Mouse (Mus musculus) ES-Bruce4 (cell line): Measurements from ENCODE around the gene Rab26. TPM values are rescaled to one million over a fixed set of nuclear protein-coding genes. Genes with fewer than 3 reads are reported as not detected.

ENCODE experiments used
- H3K27ac ChIP-seq: 2 replicates; pipeline ENCODE4 v1.5.1; 2012; ENCODE audit warnings: low read length, inconsistent platforms; ENCODE audit not compliant: insufficient read depth
- H3K27me3 ChIP-seq: 2 replicates; pipeline ENCODE4 v1.6.1; 2012; ENCODE audit warnings: mild to moderate bottlenecking, low read length, inconsistent platforms; ENCODE audit not compliant: control insufficient read depth, poor library complexity, insufficient read depth, severe bottlenecking
- H3K36me3 ChIP-seq: 2 replicates; pipeline ENCODE4 v1.6.1; 2012; ENCODE audit warnings: inconsistent platforms, mild to moderate bottlenecking, low read length, moderate library complexity; ENCODE audit not compliant: control insufficient read depth, poor library complexity, insufficient read depth, severe bottlenecking
- H3K4me1 ChIP-seq: one replicate; pipeline ENCODE4 v1.8.1; 2011; ENCODE audit warnings: low read length; ENCODE audit not compliant: control insufficient read depth, insufficient read depth
- H3K4me3 ChIP-seq: 2 replicates; pipeline ENCODE4 v1.5.1; 2011; ENCODE audit warnings: low read depth, mild to moderate bottlenecking, low read length
- H3K9ac ChIP-seq: 2 replicates; pipeline ENCODE4 v1.6.1; 2012; ENCODE audit warnings: low read depth, mild to moderate bottlenecking, inconsistent platforms; ENCODE audit not compliant: poor library complexity, severe bottlenecking
- H3K9me3 ChIP-seq: replicated peaks from 2 replicates; pipeline ENCODE4 v1.6.1; 2012; ENCODE audit warnings: mild to moderate bottlenecking, low read length, inconsistent platforms; ENCODE audit not compliant: control insufficient read depth, poor library complexity, insufficient read depth, severe bottlenecking
- CTCF ChIP-seq: IDR thresholded peaks from one replicate; pipeline ENCODE4 v1.8.1; 2011; ENCODE audit warnings: low read depth, low read length
- EP300 ChIP-seq: IDR thresholded peaks from 2 replicates; pipeline ENCODE4 v1.6.1; 2011; ENCODE audit warnings: low read depth, low read length; ENCODE audit not compliant: insufficient read depth
- POLR2A ChIP-seq: IDR thresholded peaks from one replicate; pipeline ENCODE4 v1.8.1; 2011; ENCODE audit warnings: low read length; ENCODE audit not compliant: insufficient read depth
- polyA plus RNA-seq: library from polyadenylated mRNA; stranded (reverse); fragments of >200 nt; gene quantifications from 2 replicates; pipeline ENCODE4 v1.2.4, GENCODE M21; 2011; ENCODE audit warnings: low read depth; ENCODE audit not compliant: missing spikeins, insufficient read depth, insufficient read length

Gene Rab26
- polyA plus RNA-seq, 1 experiment, result 1.5 TPM

GRCm38 (mm10) chr17:24507129-24507664 lies 26.8 kb downstream of the Rab26 start:
- Histone ChIP-seq H3K27me3 (no peaks in the 10 kb centered on the region), H3K27ac (no peak overlapping the region), H3K9me3 (no peaks in the 10 kb centered on the region), H3K36me3 (peaks cover 16% of the 10 kb centered on the region), H3K4me3 (peak overlapping the region; percentile 18), H3K4me1 (peaks cover 2% of the 10 kb centered on the region), H3K9ac (no peak overlapping the region)
- TF ChIP-seq POLR2A (no peak), EP300 (no peak), CTCF (no peak)

GRCm38 (mm10) chr17:24506332-24507070 lies 27.5 kb downstream of the Rab26 start:
- H3K27ac ChIP-seq, result no peak overlapping the region
- no peak overlapping the region for H3K9ac ChIP-seq
- no peaks in the 10 kb centered on the region for H3K9me3 ChIP-seq
- peaks cover 2% of the 10 kb centered on the region for H3K4me1 ChIP-seq
- TF ChIP-seq EP300 (no peak), CTCF (no peak), POLR2A (no peak)
- H3K27me3 ChIP-seq, result no peaks in the 10 kb centered on the region
- H3K36me3 ChIP-seq, result peaks cover 14% of the 10 kb centered on the region
- peak overlapping the region; percentile 18 for H3K4me3 ChIP-seq

- peaks cover 10% of the 10 kb centered on the region for H3K36me3 ChIP-seq
- no peak overlapping the region for H3K27ac ChIP-seq
- no peak overlapping the region for H3K9ac ChIP-seq
- H3K4me1 ChIP-seq, result peaks cover 2% of the 10 kb centered on the region
- no peaks in the 10 kb centered on the region for H3K27me3 ChIP-seq
- no peaks in the 10 kb centered on the region for H3K9me3 ChIP-seq
- TF ChIP-seq POLR2A (no peak), CTCF (no peak)
- H3K4me3 ChIP-seq, result peak overlapping the region; percentile 20
These were observed 28.6 kb downstream of the Rab26 start for GRCm38 (mm10) chr17:24505286-24505955.

- Histone ChIP-seq H3K27ac (no peak overlapping the region), H3K4me1 (peaks cover 2% of the 10 kb centered on the region), H3K9ac (no peak overlapping the region), H3K4me3 (no peak overlapping the region), H3K36me3 (peaks cover 1% of the 10 kb centered on the region; the same call in 1 of the 2 replicates), H3K9me3 (no peaks in the 10 kb centered on the region), H3K27me3 (no peaks in the 10 kb centered on the region)
- TF ChIP-seq CTCF (no peak), POLR2A (no peak), EP300 (no peak)
These were observed 29.9 kb downstream of the Rab26 start for GRCm38 (mm10) chr17:24504085-24504484.

- H3K4me3 ChIP-seq, result no peak overlapping the region
- H3K4me1 ChIP-seq, result no peaks in the 10 kb centered on the region
- no peaks in the 10 kb centered on the region for H3K36me3 ChIP-seq
- TF ChIP-seq CTCF (no peak), EP300 (no peak), POLR2A (no peak)
- H3K9ac ChIP-seq, result no peak overlapping the region
- H3K9me3 ChIP-seq, result no peaks in the 10 kb centered on the region
- no peaks in the 10 kb centered on the region for H3K27me3 ChIP-seq
- no peak overlapping the region for H3K27ac ChIP-seq
These were observed 31.8 kb downstream of the Rab26 start for GRCm38 (mm10) chr17:24502208-24502607.

GRCm38 (mm10) chr17:24496026-24496425 lies 38.0 kb downstream of the Rab26 start:
- H3K9me3 ChIP-seq, result no peaks in the 10 kb centered on the region
- TF ChIP-seq CTCF (no peak), POLR2A (no peak), EP300 (no peak)
- no peak overlapping the region for H3K27ac ChIP-seq
- no peaks in the 10 kb centered on the region for H3K27me3 ChIP-seq
- no peak overlapping the region for H3K9ac ChIP-seq
- H3K4me3 ChIP-seq, result no peak overlapping the region
- no peaks in the 10 kb centered on the region for H3K4me1 ChIP-seq
- H3K36me3 ChIP-seq, result no peaks in the 10 kb centered on the region
